Mouse (Mus musculus) spleen, adult 2 months (tissue): ENCODE measurements around the gene Kat2b. TPM values are rescaled to one million over a fixed set of nuclear protein-coding genes. Genes with fewer than 3 reads are reported as not detected.

Source experiments
- DNase-seq, 2 experiments: peaks; one replicate each; pipeline versions ENCODE4 v3.0.0 to v3.0.0-alpha.2; 2012 to 2021; ENCODE audit warnings: low spot score in 2 of 2, low read depth in 1 of 2
- H3K27ac ChIP-seq: fragments of 200-500 bp; 2 replicates; pipeline ENCODE4 v1.5.1; 2012; ENCODE audit warnings: low read length, inconsistent platforms; ENCODE audit not compliant: insufficient read depth
- H3K27me3 ChIP-seq: fragments of 200-500 bp; 2 replicates; pipeline ENCODE4 v1.6.1; 2012; ENCODE audit warnings: mild to moderate bottlenecking, moderate library complexity, low read length, inconsistent platforms; ENCODE audit not compliant: control insufficient read depth, insufficient read depth
- H3K36me3 ChIP-seq: fragments of 200-500 bp; 2 replicates; pipeline ENCODE4 v1.6.1; 2012; ENCODE audit warnings: mild to moderate bottlenecking, low read length, inconsistent platforms; ENCODE audit not compliant: control insufficient read depth, insufficient read depth
- H3K4me1 ChIP-seq: fragments of 200-500 bp; 2 replicates; pipeline ENCODE4 v1.6.1; 2011; ENCODE audit warnings: inconsistent platforms; ENCODE audit not compliant: control insufficient read depth, insufficient read depth, insufficient read length
- H3K4me3 ChIP-seq: fragments of 200-500 bp; 2 replicates; pipeline ENCODE4 v1.5.1; 2011; ENCODE audit warnings: mild to moderate bottlenecking, inconsistent platforms; ENCODE audit not compliant: insufficient read depth, insufficient read length; ENCODE audit errors: extremely low read depth
- CTCF ChIP-seq: fragments of 200-500 bp; IDR thresholded peaks from 2 replicates; pipeline ENCODE4 v1.5.1; 2011; ENCODE audit warnings: mild to moderate bottlenecking, inconsistent platforms; ENCODE audit not compliant: insufficient read depth, insufficient read length, insufficient replicate concordance; ENCODE audit errors: extremely low read depth
- POLR2A ChIP-seq: fragments of 200-500 bp; IDR thresholded peaks from 2 replicates; pipeline ENCODE4 v1.6.1; 2011; ENCODE audit warnings: low read depth, low read length, inconsistent platforms
- WGBS: fragments of 180-500 bp; shearing (Covaris S2); methylation state at CpG from one replicate; pipeline ENCODE4 v1.1.7; 2018; 5-methylcytosine and 5-hydroxymethylcytosine counted together
- polyA plus RNA-seq: library from polyadenylated mRNA; depleted of rRNA; stranded (reverse); fragments of >200 nt; gene quantifications from 2 replicates; pipeline ENCODE4 v1.2.3, GENCODE M21; 2012

Kat2b gene
- polyA plus RNA-seq, 1 experiment, result 5.0 TPM

GRCm38 (mm10) chr17:53559646-53560045 is 7.0 kb upstream of the Kat2b start:
- no peak for TF ChIP-seq POLR2A
- TF ChIP-seq CTCF, result no peak
- H3K4me3 ChIP-seq, result no peak overlapping the region
- H3K36me3 ChIP-seq, result no peaks in the 10 kb centered on the region
- H3K27ac ChIP-seq, result no peak overlapping the region
- no peak for DNase-seq
- H3K27me3 ChIP-seq, result no peaks in the 10 kb centered on the region
- no peaks in the 10 kb centered on the region for H3K4me1 ChIP-seq
- WGBS, result 88% methylated on average over 5 of the region's 5 CpGs

GRCm38 (mm10) chr17:53561458-53562029 is 5.1 kb upstream of the Kat2b start:
- Histone ChIP-seq H3K27ac (no peak overlapping the region), H3K27me3 (no peaks in the 10 kb centered on the region), H3K4me3 (no peak overlapping the region), H3K4me1 (no peaks in the 10 kb centered on the region), H3K36me3 (no peaks in the 10 kb centered on the region)
- 93% methylated on average over 4 of the region's 4 CpGs for WGBS
- TF ChIP-seq CTCF, result no peak
- TF ChIP-seq POLR2A, result no peak
- no peak for DNase-seq

GRCm38 (mm10) chr17:53564837-53565236 is 1.8 kb upstream of the Kat2b start:
- H3K27me3 ChIP-seq, result no peaks in the 10 kb centered on the region
- H3K4me1 ChIP-seq, result peaks cover 7% of the 10 kb centered on the region
- 89% methylated on average over 4 of the region's 4 CpGs for WGBS
- H3K4me3 ChIP-seq, result no peak overlapping the region
- DNase-seq, result no peak
- TF ChIP-seq CTCF, result no peak
- TF ChIP-seq POLR2A, result no peak
- H3K27ac ChIP-seq, result no peak overlapping the region
- no peaks in the 10 kb centered on the region for H3K36me3 ChIP-seq

GRCm38 (mm10) chr17:53566919-53567345 is 271 bp downstream of the Kat2b start:
- Histone ChIP-seq H3K27ac (peak overlapping the region; percentile 98), H3K27me3 (no peaks in the 10 kb centered on the region), H3K4me1 (peaks cover 7% of the 10 kb centered on the region), H3K4me3 (peak overlapping the region; percentile 97), H3K36me3 (no peaks in the 10 kb centered on the region)
- WGBS, result under 1% methylated on average over 35 of the region's 51 CpGs
- TF ChIP-seq CTCF, result no peak
- TF ChIP-seq POLR2A, result peak; percentile 32; the same call in 1 of the 2 replicates
- DNase-seq, result peak; percentile 49 to 62

- Histone ChIP-seq H3K27me3 (no peaks in the 10 kb centered on the region), H3K4me1 (peaks cover 9% of the 10 kb centered on the region), H3K36me3 (no peaks in the 10 kb centered on the region), H3K27ac (peak overlapping the region; percentile 98), H3K4me3 (peak overlapping the region; percentile 97)
- under 1% methylated on average over 66 of the region's 67 CpGs for WGBS
- DNase-seq, result peak in 1 of 2 experiments; percentile 46
- TF ChIP-seq POLR2A (no peak; the same call in 1 of the 2 replicates), CTCF (no peak)
Measured at GRCm38 (mm10) chr17:53567346-53568101, 863 bp downstream of the Kat2b start.

GRCm38 (mm10) chr17:53568118-53568517 is 1.5 kb downstream of the Kat2b start:
- H3K4me1 ChIP-seq, result peaks cover 9% of the 10 kb centered on the region
- no peaks in the 10 kb centered on the region for H3K27me3 ChIP-seq
- no peaks in the 10 kb centered on the region for H3K36me3 ChIP-seq
- H3K4me3 ChIP-seq, result peak overlapping the region; percentile 97
- no peak for TF ChIP-seq CTCF
- peak; percentile 62 for TF ChIP-seq POLR2A
- WGBS, result under 1% methylated on average over 15 of the region's 15 CpGs
- peak; percentile 65 to 86 for DNase-seq
- H3K27ac ChIP-seq, result peak overlapping the region; percentile 98
